Mouse (Mus musculus): ENCODE results near the gene Zfp366.

DNA sequence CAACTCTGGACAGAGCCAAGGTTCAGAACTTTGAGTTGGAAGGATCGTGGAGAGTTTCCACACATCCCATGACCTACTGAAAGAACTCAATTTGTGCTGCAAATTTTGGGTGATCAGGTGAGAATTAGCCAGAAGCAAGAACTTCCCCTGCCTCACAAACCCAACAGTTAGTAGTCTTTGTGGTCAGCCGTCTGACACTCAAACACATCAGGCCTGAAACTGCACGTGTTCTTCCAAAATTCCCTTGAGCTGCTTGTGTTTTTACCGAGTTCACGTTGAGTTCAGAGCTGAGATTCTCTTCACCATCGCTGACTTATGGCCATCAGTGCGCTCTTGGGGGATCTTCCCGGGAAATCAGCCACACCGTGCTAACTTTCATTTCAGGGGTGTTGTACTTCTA is 22.6 kb downstream of the Zfp366 start:
- TF ChIP-seq CTCF (conservative IDR thresholded peaks at IDR 0.05 in 1 of 2, IDR thresholded peaks at IDR 0.05 in 1 of 2; ENCODE audit: low read depth in 2 of 2, low read length in 2 of 2) (no peak), POLR2A (IDR thresholded peaks at IDR 0.05; ENCODE audit: low read depth, low read length) (no peak)
